Mouse (Mus musculus): Measurements from ENCODE around the gene Mrpl43. TPM values are rescaled to one million over a fixed set of nuclear protein-coding genes. Genes with fewer than 3 reads are reported as not detected.
A peak's percentile ranks its signal among the peaks of the same experiment; 100 is the strongest.

The Mrpl43 gene
- total RNA-seq (2012; rRNA removed) = 50.0 and 62.7 TPM in 2 replicates

DNA sequence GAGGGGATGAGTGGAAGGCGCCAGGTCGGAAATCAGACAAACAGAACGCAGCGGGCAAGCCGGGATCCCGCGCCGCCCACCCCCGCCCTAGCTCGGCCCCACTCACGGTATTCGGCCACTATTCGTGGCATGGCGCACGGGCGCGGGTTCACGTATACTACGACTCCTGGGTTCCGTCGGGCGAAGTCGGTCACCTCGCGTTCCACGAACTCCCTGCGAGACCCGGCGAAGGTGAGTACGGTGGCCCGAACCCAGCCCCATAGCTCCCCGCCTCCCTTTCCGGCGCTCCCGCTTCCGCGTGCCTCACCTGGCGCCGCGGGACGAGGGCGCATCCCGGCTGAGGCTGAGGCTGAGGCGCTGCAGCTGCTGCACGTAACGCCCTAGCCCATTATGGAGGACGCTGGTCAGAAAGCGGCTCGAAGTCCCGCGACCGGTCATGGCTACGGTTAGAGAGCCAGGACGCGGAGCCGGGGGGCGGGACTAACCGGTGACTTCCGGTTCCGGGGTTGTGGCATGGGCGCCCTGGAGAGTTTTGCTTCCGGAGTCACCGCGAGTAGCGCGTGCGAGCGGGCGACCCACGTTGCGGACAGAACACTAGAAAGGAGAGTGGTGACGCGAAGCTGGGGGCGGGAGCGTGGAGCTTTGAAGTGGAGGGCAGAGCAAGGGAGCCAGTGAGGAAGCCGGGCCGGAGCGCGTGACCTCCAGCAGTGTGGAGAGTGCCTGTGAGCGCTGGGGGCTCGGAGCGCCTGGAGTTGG lies at the start of gene Mrpl43:
TSS of gene Mrpl43 (minus strand) at position 486 of the 756 bp plus-strand sequence.
- H3K36me3 ChIP-seq (ENCODE audit: control insufficient read depth, insufficient read depth, low read length, poor library complexity, severe bottlenecking) = peaks cover 43% of the 10 kb centered on the region
- DNase-seq (ENCODE audit: low read depth, low spot score) = peak; percentile 89
- peak; percentile 74; the same call in 1 of the 2 replicates for TF ChIP-seq HCFC1 (IDR thresholded peaks at IDR 0.05; ENCODE audit: borderline replicate concordance, insufficient read depth, low read length)
- no peak for TF ChIP-seq MAFK (IDR thresholded peaks at IDR 0.05; ENCODE audit: insufficient read depth, low read depth, low read length)
- H3K4me3 ChIP-seq (ENCODE audit: insufficient read depth in 1 of 2, low read depth in 1 of 2, low read length in 2 of 2, poor library complexity in 1 of 2, severe bottlenecking in 1 of 2) = peak within 1 kb of the TSS; percentile 94 to 96
- peak within 1 kb of the TSS; percentile 97 for H3K9ac ChIP-seq (ENCODE audit: insufficient read depth, low read depth, low read length, poor library complexity, severe bottlenecking)
- in situ Hi-C loops (cut with MboI; ENCODE audit: low sequenced_read_pairs in 2 of 2, unreplicated experiment in 2 of 2) = no loop called here
- peaks cover 5 to 14% of the 10 kb centered on the region in 2 experiments; a peak in 2 of 4 replicates for H3K4me1 ChIP-seq (ENCODE audit: control insufficient read depth in 2 of 2, insufficient read depth in 2 of 2, low read length in 2 of 2, poor library complexity in 1 of 2)
- H3K9me3 ChIP-seq (ENCODE audit: control insufficient read depth, insufficient read depth, low read depth, low read length) = no peaks in the 10 kb centered on the region
- peak within 1 kb of the TSS; percentile 80 for H3K27ac ChIP-seq (ENCODE audit: insufficient read depth, low read depth, low read length, poor library complexity, severe bottlenecking)

DNA sequence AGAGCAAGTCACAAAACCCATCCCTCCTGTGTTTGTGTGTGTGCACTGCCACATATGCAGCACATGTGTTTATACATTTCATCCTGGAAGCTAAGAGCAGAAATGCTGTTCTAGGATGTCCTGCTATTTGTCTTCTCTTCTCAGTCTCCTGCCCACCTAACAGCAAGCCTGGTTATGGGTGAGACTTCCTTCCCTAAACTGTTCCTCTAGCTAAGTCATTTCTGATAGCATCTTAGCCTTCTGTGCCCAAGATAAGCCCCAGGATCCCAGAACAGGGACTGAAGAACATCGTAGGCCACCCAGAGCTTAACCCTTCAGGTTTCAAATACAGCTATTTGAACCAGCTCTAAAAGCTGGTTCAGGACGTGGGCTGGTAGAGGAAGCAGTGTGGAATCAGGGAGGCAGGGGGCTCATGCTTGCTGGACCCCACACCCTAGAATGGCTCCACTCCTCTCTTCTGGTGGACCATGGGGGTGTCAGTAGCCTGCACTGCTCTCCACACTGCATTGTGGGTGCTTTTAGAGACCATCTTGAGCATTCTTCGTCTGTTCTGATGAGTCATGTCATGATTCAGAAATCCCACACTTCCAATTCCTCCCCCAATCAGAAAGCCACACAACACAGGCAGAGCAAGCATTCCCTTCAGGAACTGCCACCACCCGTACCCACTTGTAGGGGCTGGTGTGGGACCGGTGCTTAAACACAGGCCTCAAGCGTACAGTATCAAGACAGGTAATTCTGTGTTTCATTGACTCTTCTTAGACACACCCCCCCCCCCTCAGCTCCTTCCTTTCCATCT lies 48.8 kb upstream of the Mrpl43 start:
- no peaks in the 10 kb centered on the region for H3K36me3 ChIP-seq (ENCODE audit: control insufficient read depth, insufficient read depth, low read length, poor library complexity, severe bottlenecking)
- in situ Hi-C loops (cut with MboI; ENCODE audit: low sequenced_read_pairs in 2 of 2, unreplicated experiment in 2 of 2) = no loop called here
- H3K27ac ChIP-seq (ENCODE audit: insufficient read depth, low read depth, low read length, poor library complexity, severe bottlenecking) = no peak overlapping the region
- H3K4me1 ChIP-seq (ENCODE audit: control insufficient read depth in 2 of 2, insufficient read depth in 2 of 2, low read length in 2 of 2, poor library complexity in 1 of 2) = peaks cover 0 to 11% of the 10 kb centered on the region in 2 experiments; a peak in 2 of 4 replicates
- TF ChIP-seq ZC3H11A (IDR thresholded peaks at IDR 0.05; ENCODE audit: borderline replicate concordance, low read depth, low read length) = no peak
- TF ChIP-seq MAFK (IDR thresholded peaks at IDR 0.05; ENCODE audit: insufficient read depth, low read depth, low read length) = no peak
- TF ChIP-seq ZNF384 (IDR thresholded peaks at IDR 0.05; ENCODE audit: low read depth, low read length) = no peak
- no peak for TF ChIP-seq HCFC1 (IDR thresholded peaks at IDR 0.05; ENCODE audit: borderline replicate concordance, insufficient read depth, low read length)
- TF ChIP-seq CHD2 (IDR thresholded peaks at IDR 0.05; ENCODE audit: low read depth, low read length) = no peak
- H3K9me3 ChIP-seq (ENCODE audit: control insufficient read depth, insufficient read depth, low read depth, low read length) = no peaks in the 10 kb centered on the region
- H3K4me3 ChIP-seq (ENCODE audit: insufficient read depth in 1 of 2, low read depth in 1 of 2, low read length in 2 of 2, poor library complexity in 1 of 2, severe bottlenecking in 1 of 2) = no peak overlapping the region
- no peak for DNase-seq (ENCODE audit: low read depth, low spot score)
- no peak overlapping the region for H3K9ac ChIP-seq (ENCODE audit: insufficient read depth, low read depth, low read length, poor library complexity, severe bottlenecking)

DNA sequence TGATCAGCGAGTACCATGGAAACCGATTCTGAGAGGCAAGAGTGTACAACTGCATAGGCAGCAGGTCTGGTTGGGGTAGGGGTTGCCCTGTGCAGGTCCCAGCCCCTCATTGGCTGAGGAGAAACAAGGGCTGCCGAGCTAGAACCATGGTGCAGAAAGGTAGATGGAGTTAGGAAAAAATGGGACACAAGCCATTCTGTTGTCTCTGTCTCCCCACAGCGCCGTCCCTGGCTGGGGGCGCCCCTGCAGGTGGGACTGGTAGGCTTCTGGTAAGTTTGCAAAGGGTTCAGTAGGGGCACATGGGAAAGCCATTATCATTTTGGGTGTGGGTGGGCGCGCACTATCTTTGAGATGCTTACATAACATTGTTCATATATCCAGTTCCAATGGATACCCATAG lies 47.2 kb upstream of the Mrpl43 start:
- in situ Hi-C loops (cut with MboI; ENCODE audit: low sequenced_read_pairs in 2 of 2, unreplicated experiment in 2 of 2) = no loop called here
- TF ChIP-seq HCFC1 (IDR thresholded peaks at IDR 0.05; ENCODE audit: borderline replicate concordance, insufficient read depth, low read length) (no peak), ZC3H11A (IDR thresholded peaks at IDR 0.05; ENCODE audit: borderline replicate concordance, low read depth, low read length) (no peak), MAFK (IDR thresholded peaks at IDR 0.05; ENCODE audit: insufficient read depth, low read depth, low read length) (no peak), CHD2 (IDR thresholded peaks at IDR 0.05; ENCODE audit: low read depth, low read length) (no peak), ZNF384 (IDR thresholded peaks at IDR 0.05; ENCODE audit: low read depth, low read length) (no peak)
- no peak overlapping the region for H3K9ac ChIP-seq (ENCODE audit: insufficient read depth, low read depth, low read length, poor library complexity, severe bottlenecking)

DNA sequence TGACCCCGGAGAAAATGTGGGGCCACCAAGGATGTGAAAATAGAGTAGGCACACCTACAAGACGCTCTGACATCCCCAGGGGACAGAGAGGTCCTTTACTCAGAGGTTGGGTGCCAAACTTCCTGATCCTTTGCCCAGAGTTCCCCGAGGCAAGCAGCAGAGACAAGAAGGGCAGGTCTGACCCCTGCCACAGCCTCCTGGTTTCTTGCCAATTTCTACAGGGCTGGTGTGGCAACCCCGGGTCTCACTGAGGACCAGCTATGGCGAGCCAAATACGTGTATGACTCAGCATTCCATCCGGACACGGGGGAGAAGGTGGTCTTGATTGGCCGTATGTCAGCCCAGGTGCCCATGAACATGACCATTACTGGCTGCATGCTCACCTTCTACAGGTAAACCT lies 43.3 kb upstream of the Mrpl43 start:
- Histone ChIP-seq H3K4me3 (ENCODE audit: insufficient read depth in 1 of 2, low read depth in 1 of 2, low read length in 2 of 2, poor library complexity in 1 of 2, severe bottlenecking in 1 of 2) (no peak overlapping the region), H3K9me3 (ENCODE audit: control insufficient read depth, insufficient read depth, low read depth, low read length) (no peaks in the 10 kb centered on the region), H3K4me1 (ENCODE audit: control insufficient read depth in 2 of 2, insufficient read depth in 2 of 2, low read length in 2 of 2, poor library complexity in 1 of 2) (peaks cover 0 to 19% of the 10 kb centered on the region in 2 experiments; a peak in 2 of 4 replicates), H3K27ac (ENCODE audit: insufficient read depth, low read depth, low read length, poor library complexity, severe bottlenecking) (no peak overlapping the region), H3K9ac (ENCODE audit: insufficient read depth, low read depth, low read length, poor library complexity, severe bottlenecking) (no peak overlapping the region), H3K36me3 (ENCODE audit: control insufficient read depth, insufficient read depth, low read length, poor library complexity, severe bottlenecking) (no peaks in the 10 kb centered on the region)
- DNase-seq (ENCODE audit: low read depth, low spot score) = no peak
- in situ Hi-C loops (cut with MboI; ENCODE audit: low sequenced_read_pairs in 2 of 2, unreplicated experiment in 2 of 2) = no loop called here
- TF ChIP-seq HCFC1 (IDR thresholded peaks at IDR 0.05; ENCODE audit: borderline replicate concordance, insufficient read depth, low read length) (no peak), CHD2 (IDR thresholded peaks at IDR 0.05; ENCODE audit: low read depth, low read length) (no peak)

More for the DNA sequence above, 47.2 kb upstream of the Mrpl43 start:
- H3K27ac ChIP-seq (ENCODE audit: insufficient read depth, low read depth, low read length, poor library complexity, severe bottlenecking) = no peak overlapping the region
- no peak for DNase-seq (ENCODE audit: low read depth, low spot score)
- no peaks in the 10 kb centered on the region for H3K36me3 ChIP-seq (ENCODE audit: control insufficient read depth, insufficient read depth, low read length, poor library complexity, severe bottlenecking)
- H3K4me3 ChIP-seq (ENCODE audit: insufficient read depth in 1 of 2, low read depth in 1 of 2, low read length in 2 of 2, poor library complexity in 1 of 2, severe bottlenecking in 1 of 2) = no peak overlapping the region
- H3K4me1 ChIP-seq (ENCODE audit: control insufficient read depth in 2 of 2, insufficient read depth in 2 of 2, low read length in 2 of 2, poor library complexity in 1 of 2) = peaks cover 0 to 11% of the 10 kb centered on the region in 2 experiments; a peak in 2 of 4 replicates
- no peaks in the 10 kb centered on the region for H3K9me3 ChIP-seq (ENCODE audit: control insufficient read depth, insufficient read depth, low read depth, low read length)
